Mouse (Mus musculus): ENCODE results near the gene Cfap61.

Gene Cfap61

DNA sequence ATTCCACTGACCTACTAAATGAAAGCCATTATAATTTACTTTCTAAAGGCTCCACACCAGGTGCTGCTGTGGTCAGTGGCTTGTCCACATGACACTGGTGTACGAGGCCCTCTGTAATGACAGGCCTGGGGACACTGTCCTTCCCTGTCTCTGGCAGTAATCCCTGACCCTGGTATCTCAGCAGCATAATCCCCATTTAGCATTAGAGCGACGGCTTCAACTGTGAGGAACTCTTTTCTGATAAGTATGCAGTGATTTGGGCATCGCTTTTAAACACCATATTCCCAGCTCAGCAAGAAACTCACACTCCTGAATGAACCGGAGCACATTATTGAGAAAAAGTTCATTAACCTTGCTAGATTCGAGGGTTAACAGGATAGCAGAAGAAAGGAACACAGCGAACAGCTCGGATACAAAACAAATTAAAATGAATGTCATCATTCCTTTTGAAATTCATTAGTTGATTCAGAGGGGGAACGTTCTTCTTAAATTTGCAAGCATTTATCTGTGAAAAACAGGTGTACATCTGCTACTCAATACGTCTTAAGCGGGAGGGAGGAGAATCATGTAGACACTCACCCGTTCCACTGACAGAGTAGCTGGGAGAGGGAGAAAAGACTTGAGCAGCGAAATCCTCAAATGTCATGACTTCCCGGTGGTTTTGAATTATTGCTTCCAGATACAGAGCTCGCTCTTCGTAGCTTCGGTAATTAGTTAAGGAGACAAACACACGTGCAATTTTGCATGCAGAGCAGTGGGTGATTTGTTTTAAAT lies 325.4 kb downstream of the Cfap61 start:
- DNase-seq, result no peak

DNA sequence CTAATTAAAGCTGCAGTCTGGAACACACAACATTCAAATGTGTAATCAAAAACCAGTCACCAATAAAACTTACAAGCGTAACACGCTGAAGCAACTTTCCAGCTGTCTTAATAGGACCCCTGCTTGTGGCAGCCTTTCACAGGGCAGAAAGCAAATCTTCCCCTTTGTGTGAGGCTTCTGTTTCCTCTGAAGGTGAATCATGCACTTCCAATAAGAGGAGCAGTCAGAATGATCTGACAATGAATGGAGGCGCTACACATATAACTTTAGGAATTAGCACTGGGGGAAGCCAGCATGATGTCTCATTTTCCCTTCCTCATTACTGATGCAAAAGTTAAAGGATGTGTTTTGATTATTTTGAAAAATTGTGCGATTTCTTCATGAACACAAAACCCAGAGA lies 326.6 kb downstream of the Cfap61 start:
- no peak for DNase-seq

DNA sequence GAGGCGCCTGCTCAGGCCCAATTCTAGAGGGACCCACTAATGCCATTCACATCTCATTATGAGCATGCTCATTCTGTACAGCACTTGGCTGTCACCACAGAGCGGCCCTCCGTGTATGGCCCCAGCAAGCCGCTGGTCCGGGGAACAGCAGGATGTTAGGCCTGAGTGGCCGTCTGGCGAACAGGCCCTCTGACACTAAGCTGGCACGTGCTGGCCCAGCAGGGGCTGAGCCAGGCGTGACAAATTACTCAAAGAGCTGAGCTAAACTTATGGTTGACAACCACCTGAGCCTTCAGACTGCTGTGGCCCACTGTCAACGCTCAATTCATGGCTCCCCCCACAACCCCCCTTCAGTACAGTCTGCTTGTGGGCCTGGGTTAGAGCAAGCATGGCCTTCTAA lies 327.6 kb downstream of the Cfap61 start:
- DNase-seq, result no peak

DNA sequence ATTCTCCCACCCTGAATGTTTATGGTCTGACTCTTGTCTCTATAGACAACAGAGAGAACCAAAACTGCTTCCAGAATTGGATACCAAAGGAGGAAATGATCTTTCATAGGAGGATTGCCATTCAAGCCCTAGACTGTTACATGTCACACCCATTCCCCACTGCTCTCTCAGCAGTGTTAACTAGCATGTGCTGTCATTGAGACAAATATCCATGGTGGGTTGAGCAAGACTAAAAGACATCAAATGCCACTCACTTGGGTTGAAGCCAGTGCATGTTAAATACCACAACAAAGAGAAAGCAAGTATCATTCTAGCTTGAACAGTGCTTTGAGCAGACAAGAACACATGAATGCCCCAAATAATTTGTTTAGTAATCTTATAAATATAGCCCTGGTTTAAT lies 328.4 kb downstream of the Cfap61 start:
- DNase-seq, result no peak

Data from lung, postnatal 4 days (tissue).